ENCODE assay signal across 12 mouse cellular contexts in the genomic region with DNA sequence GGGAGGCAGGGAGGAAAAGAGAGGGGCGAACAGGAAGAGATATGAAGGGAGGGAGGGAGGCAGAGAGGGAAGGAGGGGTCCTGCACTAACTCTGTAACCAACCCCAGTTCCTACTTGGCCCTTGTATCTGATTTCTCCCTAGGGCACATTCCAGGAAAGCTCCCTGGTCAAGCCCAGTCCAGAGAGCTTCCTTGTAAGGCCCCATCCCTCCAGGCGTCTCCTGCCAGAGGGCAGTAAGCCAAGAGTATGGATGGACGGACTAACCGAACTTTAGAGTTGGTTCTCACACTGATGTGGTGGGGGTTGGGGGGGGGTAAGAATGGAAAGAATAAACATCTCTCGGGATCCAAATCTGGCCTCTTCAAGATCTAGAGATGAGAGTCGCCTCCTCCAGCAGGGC. TPM values are rescaled to one million over a fixed set of nuclear protein-coding genes. Genes with fewer than 3 reads are reported as not detected.
DNase-seq lines count a peak whose midpoint lies in the region; ATAC-seq and TF ChIP-seq lines count a peak whose summit lies in the region.
"Had no signal": no experiment of that assay in that cellular context is flagged by ENCODE, and none has a peak within 500 bp of the region (broad histone marks: within the 10 kb centered on the region; RNA-seq: fewer than 3 reads in every experiment).

No protein-coding gene starts in this region.

- WGBS in lung, embryonic 14.5 days, result 14% methylated on average over 6 of the region's 6 CpGs
- WGBS in embryonic facial prominence, embryonic 14.5 days, result 31% methylated on average over 6 of the region's 6 CpGs
- 19% methylated on average over 6 of the region's 6 CpGs for WGBS in small intestine, adult 2 months

- H3K4me3 ChIP-seq in lung, embryonic 14.5 days (ENCODE audit: low read depth, low read length), result no peak overlapping the region
- H3K4me3 ChIP-seq in embryonic facial prominence, embryonic 14.5 days (ENCODE audit: low read depth, low read length), result no peak overlapping the region
- no peak overlapping the region for H3K4me3 ChIP-seq in small intestine, adult 2 months (ENCODE audit: low read depth, low read length)
- H3K4me3 ChIP-seq: erythroblast, embryonic 14.5 days; midbrain, embryonic 12.5 days had no signal

- peak; percentile 73 for DNase-seq in lung, embryonic 14.5 days
- DNase-seq in lung, postnatal 25 days (ENCODE audit: low spot score), result no peak
- DNase-seq in embryonic facial prominence, embryonic 14.5 days (ENCODE audit: low spot score), result peak; percentile 50
- peak; percentile 52 to 69 for DNase-seq in kidney, adult 8-10 months
- no peak for DNase-seq in B cell, adult 2 months
- DNase-seq in layer of hippocampus, adult 9-10 months (ENCODE audit: low spot score), result no peak
- DNase-seq: left cerebral cortex, postnatal 4 days had no signal

- H3K27ac ChIP-seq in lung, embryonic 14.5 days (ENCODE audit: low read depth), result 0 out of 2 replicates have a peak overlapping the region, but pooled peaks have one; percentile 20
- no peak overlapping the region for H3K27ac ChIP-seq in embryonic facial prominence, embryonic 14.5 days (replicated peaks; ENCODE audit: low read depth, low read length)
- H3K27ac ChIP-seq in small intestine, adult 2 months (ENCODE audit: insufficient read depth, low read depth, low read length), result peak overlapping the region; percentile 33; the same call in 1 of the 2 replicates
- H3K27ac ChIP-seq: hindbrain, postnatal 0 days; midbrain, embryonic 12.5 days had no signal

- H3K4me2 ChIP-seq in lung, embryonic 14.5 days, result no peak overlapping the region
- no peak overlapping the region for H3K4me2 ChIP-seq in embryonic facial prominence, embryonic 14.5 days (ENCODE audit: low read depth, low read length)
- H3K4me2 ChIP-seq: midbrain, embryonic 12.5 days had no signal

- H3K27me3 ChIP-seq in lung, embryonic 14.5 days (ENCODE audit: insufficient read depth, low read length), result no peaks in the 10 kb centered on the region
- no peaks in the 10 kb centered on the region for H3K27me3 ChIP-seq in embryonic facial prominence, embryonic 14.5 days (replicated peaks; ENCODE audit: control insufficient read depth, insufficient read depth, low read length)
- H3K27me3 ChIP-seq in small intestine, adult 2 months (ENCODE audit: control insufficient read depth, insufficient read depth, low read length), result no peaks in the 10 kb centered on the region

- H3K9ac ChIP-seq in lung, embryonic 14.5 days, result no peak overlapping the region
- H3K9ac ChIP-seq in embryonic facial prominence, embryonic 14.5 days (ENCODE audit: low read depth, low read length), result no peak overlapping the region
- H3K9ac ChIP-seq: midbrain, embryonic 12.5 days had no signal

- TF ChIP-seq CTCF in lung, embryonic 14.5 days (IDR thresholded peaks at IDR 0.05; ENCODE audit: low read depth), result no peak
- TF ChIP-seq CTCF in small intestine, adult 2 months (IDR thresholded peaks at IDR 0.05; ENCODE audit: extremely low read depth, insufficient read length, insufficient replicate concordance, low read depth, low read length), result no peak

- peak; percentile 76 for ATAC-seq in lung, embryonic 14.5 days (ENCODE audit: insufficient read depth)
- peak; percentile 44; the same call in 1 of the 2 replicates for ATAC-seq in embryonic facial prominence, embryonic 14.5 days (ENCODE audit: low read depth)
- no peak for ATAC-seq in megakaryocyte, adult 5-6 weeks (ENCODE audit: poor library complexity, severe bottlenecking)
- ATAC-seq: hindbrain, postnatal 0 days had no signal

- H3K9me3 ChIP-seq in lung, embryonic 14.5 days (ENCODE audit: low read depth, low read length), result no peaks in the 10 kb centered on the region
- no peaks in the 10 kb centered on the region for H3K9me3 ChIP-seq in embryonic facial prominence, embryonic 14.5 days (ENCODE audit: control insufficient read depth, low read length)
- H3K9me3 ChIP-seq: midbrain, embryonic 12.5 days had no signal

- peaks cover 15% of the 10 kb centered on the region; the same call in 1 of the 2 replicates for H3K4me1 ChIP-seq in lung, embryonic 14.5 days (ENCODE audit: insufficient read depth)
- peaks cover 31% of the 10 kb centered on the region for H3K4me1 ChIP-seq in embryonic facial prominence, embryonic 14.5 days (ENCODE audit: control insufficient read depth, insufficient read depth, low read length)
- H3K4me1 ChIP-seq in small intestine, adult 2 months (ENCODE audit: control insufficient read depth, insufficient read depth, insufficient read length, low read length), result peaks cover 34% of the 10 kb centered on the region

- no peaks in the 10 kb centered on the region for H3K36me3 ChIP-seq in lung, embryonic 14.5 days (ENCODE audit: insufficient read depth)
- H3K36me3 ChIP-seq in embryonic facial prominence, embryonic 14.5 days (ENCODE audit: control insufficient read depth, insufficient read depth, low read length), result no peaks in the 10 kb centered on the region
- H3K36me3 ChIP-seq in small intestine, adult 2 months (ENCODE audit: control insufficient read depth, insufficient read depth, low read length), result no peaks in the 10 kb centered on the region
- H3K36me3 ChIP-seq: midbrain, embryonic 12.5 days had no signal

- TF ChIP-seq POLR2A in small intestine, adult 2 months (IDR thresholded peaks at IDR 0.05; ENCODE audit: low read depth, low read length), result no peak

RNA-seq across cellular contexts. Expression of a gene that starts 29.7 kb away (rescaled TPM):
- 52.9 and 54.0 TPM in 2 replicates for polyA plus RNA-seq in lung, embryonic 14.5 days (2014; fragmentation: Nextera tagmentation; extraction: Ambion mirVana)
- 49.8 and 53.5 TPM in 2 replicates for polyA plus RNA-seq in embryonic facial prominence, embryonic 14.5 days (2014; fragmentation: Nextera tagmentation; extraction: Ambion mirVana)
- polyA plus RNA-seq in small intestine, adult 2 months (2012; rRNA removed), result 135 and 295 TPM in 2 replicates
- total RNA-seq in megakaryocyte, adult 5-6 weeks (2015), result 0.60 and 0.71 TPM in 2 replicates
- 0.18 and 0.49 TPM in 2 replicates for total RNA-seq in megakaryocyte, adult 5-6 weeks (2017)

Comparison
In these comparisons a context has a peak if more than half of its experiments do, and no peak if none do; other contexts are left out.
1. DNase-seq: peak in lung, embryonic 14.5 days (single experiment), embryonic facial prominence, embryonic 14.5 days (single experiment) and kidney, adult 8-10 months (2 of 2); none in lung, postnatal 25 days (single experiment), B cell, adult 2 months (0 of 2) and layer of hippocampus, adult 9-10 months (single experiment).